9 mouse cellular contexts compared by ENCODE assay signal in the genomic region with DNA sequence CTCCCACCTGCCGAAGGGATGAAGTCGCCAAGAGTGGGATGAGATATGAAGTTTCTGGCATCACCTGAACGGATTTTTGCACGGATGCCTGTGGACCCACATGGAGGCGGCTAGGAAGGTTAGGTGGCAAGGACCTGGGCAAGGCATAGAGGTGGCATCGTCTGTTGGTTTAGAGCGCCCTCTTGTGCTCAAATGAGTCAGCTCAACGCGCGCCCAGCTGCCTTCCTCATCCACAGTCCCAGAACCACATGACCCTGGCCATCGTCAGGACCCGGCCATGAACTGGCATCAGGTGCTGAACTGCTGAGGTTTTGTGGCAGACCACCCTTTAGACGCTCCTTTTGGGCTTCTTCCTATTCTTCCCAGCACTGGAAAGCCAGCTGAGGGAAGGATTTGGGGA. TPM values are rescaled to one million over a fixed set of nuclear protein-coding genes. Genes with fewer than 3 reads are reported as not detected.
DNase-seq lines count a peak whose midpoint lies in the region; ATAC-seq and TF ChIP-seq lines count a peak whose summit lies in the region.
"Had no signal": no experiment of that assay in that cellular context is flagged by ENCODE, and none has a peak within 500 bp of the region (broad histone marks: within the 10 kb centered on the region; RNA-seq: fewer than 3 reads in every experiment).

No protein-coding gene starts in this region.

- no peaks in the 10 kb centered on the region for H3K4me1 ChIP-seq in heart, embryonic 16.5 days (ENCODE audit: control insufficient read depth, insufficient read depth, low read length)
- no peaks in the 10 kb centered on the region for H3K4me1 ChIP-seq in lung, adult 2 months (ENCODE audit: control insufficient read depth, insufficient read depth, low read length)
- H3K4me1 ChIP-seq in olfactory bulb, adult 2 months (ENCODE audit: control insufficient read depth, insufficient read depth, low read length): peaks cover 32% of the 10 kb centered on the region

- peak; percentile 64; the same call in 1 of the 2 replicates for ATAC-seq in heart, embryonic 16.5 days (replicated peaks; ENCODE audit: extremely low read depth, insufficient read depth, low FRiP score)

- H3K27ac ChIP-seq in heart, embryonic 16.5 days (ENCODE audit: low read length): no peak overlapping the region
- no peak overlapping the region for H3K27ac ChIP-seq in olfactory bulb, adult 2 months (ENCODE audit: insufficient read depth, low read depth, low read length)

- H3K9me3 ChIP-seq in heart, embryonic 16.5 days (replicated peaks; ENCODE audit: control insufficient read depth, low read length): no peaks in the 10 kb centered on the region

- H3K4me2 ChIP-seq in heart, embryonic 16.5 days (ENCODE audit: low read depth, low read length): no peak overlapping the region

- H3K27me3 ChIP-seq in heart, embryonic 16.5 days (ENCODE audit: control insufficient read depth, insufficient read depth, low read length): peaks cover 83% of the 10 kb centered on the region

- WGBS in heart, embryonic 16.5 days: 4% methylated on average over 13 of the region's 13 CpGs
- WGBS in lung, adult 2 months: 3% methylated on average over 13 of the region's 13 CpGs
- WGBS in olfactory bulb, adult 2 months: under 1% methylated on average over 13 of the region's 13 CpGs

- H3K36me3 ChIP-seq in heart, embryonic 16.5 days (ENCODE audit: control insufficient read depth, insufficient read depth): no peaks in the 10 kb centered on the region

- no peak for TF ChIP-seq POLR2A in lung, adult 2 months (IDR thresholded peaks at IDR 0.05; ENCODE audit: borderline replicate concordance, extremely low read depth, low read depth, low read length)
- no peak for TF ChIP-seq POLR2A in olfactory bulb, adult 2 months (IDR thresholded peaks at IDR 0.05; ENCODE audit: insufficient read depth, low read depth, low read length)

- TF ChIP-seq CTCF in lung, adult 2 months (IDR thresholded peaks at IDR 0.05; ENCODE audit: insufficient read depth, low read length): peak; percentile 93
- peak; percentile 96 for TF ChIP-seq CTCF in olfactory bulb, adult 2 months (IDR thresholded peaks at IDR 0.05; ENCODE audit: insufficient read depth, low read depth, low read length)

- H3K9ac ChIP-seq in heart, embryonic 16.5 days (ENCODE audit: low read length): no peak overlapping the region

- DNase-seq in CD8-positive naive resting alpha-beta T cell, adult 2 months (ENCODE audit: low read depth in 2 of 2, low spot score in 2 of 2): peak; percentile 66 to 70
- DNase-seq in adrenal gland, postnatal 10 days: peak; percentile 87
- peak; percentile 81 for DNase-seq in embryo, embryonic 9.5 days (ENCODE audit: extremely low spot score)
- DNase-seq in kidney, postnatal 25 days: peak; percentile 74 to 86
- DNase-seq in lung, adult 2 months: peak; percentile 65
- DNase-seq in thymus, postnatal 4 days: peak; percentile 84

- no peak overlapping the region for H3K4me3 ChIP-seq in heart, embryonic 16.5 days (ENCODE audit: low read length)
- no peak overlapping the region for H3K4me3 ChIP-seq in lung, adult 2 months (replicated peaks; ENCODE audit: extremely low read depth, low read depth, low read length)
- H3K4me3 ChIP-seq in olfactory bulb, adult 2 months (ENCODE audit: insufficient read depth, low read depth, low read length): no peak overlapping the region

RNA-seq across cellular contexts. Expression of gene Rhbg, which starts 12.0 kb away (rescaled TPM):
- total RNA-seq in adrenal gland, postnatal 10 days (2021): 1 to 10 TPM; 1.9 to 2.1 TPM
- polyA plus RNA-seq in heart, embryonic 16.5 days (2015; fragmentation: Nextera tagmentation; extraction: Ambion mirVana): 0.09 and 0.21 TPM in 2 replicates
- polyA plus RNA-seq in lung, adult 2 months (2012; rRNA removed): 8.2 and 14.5 TPM in 2 replicates
- not detected in 2 replicates for polyA plus RNA-seq in olfactory bulb, adult 2 months (2012; ENCODE audit: insufficient read depth, insufficient read length, low replicate concordance, missing spikeins)
- polyA plus RNA-seq: heart, embryonic 14.5 days had no signal

RNA-seq across cellular contexts. Expression of gene Gm38392, which starts 44.5 kb away (rescaled TPM):
- 1 to 10 TPM; 1.1 to 1.3 TPM for total RNA-seq in adrenal gland, postnatal 10 days (2021)
- 0.19 TPM in 1 of 2 replicates, not detected in the other for polyA plus RNA-seq in heart, embryonic 16.5 days (2015; fragmentation: Nextera tagmentation; extraction: Ambion mirVana)
- polyA plus RNA-seq in lung, adult 2 months (2012; rRNA removed): 0.40 and 0.49 TPM in 2 replicates
- not detected in 2 replicates for polyA plus RNA-seq in olfactory bulb, adult 2 months (2012; ENCODE audit: insufficient read depth, insufficient read length, low replicate concordance, missing spikeins)
- polyA plus RNA-seq: heart, embryonic 14.5 days had no signal

RNA-seq across cellular contexts. Expression of gene Tsacc, which starts 54.3 kb away (rescaled TPM):
- total RNA-seq in adrenal gland, postnatal 10 days (2021): 1 to 10 TPM; 7.9 to 8.3 TPM
- polyA plus RNA-seq in heart, embryonic 16.5 days (2015; fragmentation: Nextera tagmentation; extraction: Ambion mirVana): 13.4 and 16.1 TPM in 2 replicates
- 2.1 and 3.3 TPM in 2 replicates for polyA plus RNA-seq in lung, adult 2 months (2012; rRNA removed)
- polyA plus RNA-seq in olfactory bulb, adult 2 months (2012; ENCODE audit: insufficient read depth, insufficient read length, low replicate concordance, missing spikeins): not detected in 2 replicates

RNA-seq across cellular contexts. Expression of gene Cct3, which starts 54.4 kb away (rescaled TPM):
- 100 to 1,000 TPM; 249 to 260 TPM for total RNA-seq in adrenal gland, postnatal 10 days (2021)
- 383 and 394 TPM in 2 replicates for polyA plus RNA-seq in heart, embryonic 16.5 days (2015; fragmentation: Nextera tagmentation; extraction: Ambion mirVana)
- 59.5 and 77.6 TPM in 2 replicates for polyA plus RNA-seq in lung, adult 2 months (2012; rRNA removed)
- 179 TPM in 1 of 2 replicates, not detected in the other for polyA plus RNA-seq in olfactory bulb, adult 2 months (2012; ENCODE audit: insufficient read depth, insufficient read length, low replicate concordance, missing spikeins)
